ENCODE assay signal across 11 mouse cellular contexts in genomic region chr12:106034761-106035160, GRCm38 (mm10).
"Had no signal": no experiment of that assay in that cellular context is flagged by ENCODE, and none has a peak within 500 bp of the region (broad histone marks: within the 10 kb centered on the region; RNA-seq: fewer than 3 reads in every experiment).

No protein-coding gene starts in this region.

- DNase-seq: kidney, adult 8-10 months; kidney, postnatal 25 days; layer of hippocampus, adult 9-11 months; layer of hippocampus, postnatal 36 days; liver, embryonic 13.5 days; liver, postnatal 0 days; lung, postnatal 14 days; right cerebral cortex, postnatal 25 days; thymus, adult 18-20 months had no signal

- ATAC-seq: intestine, postnatal 0 days; liver, postnatal 0 days; midbrain, embryonic 16.5 days had no signal
